Mouse (Mus musculus): ENCODE measurements around the gene Pfdn2. TPM values are rescaled to one million over a fixed set of nuclear protein-coding genes. Genes with fewer than 3 reads are reported as not detected.

The Pfdn2 gene
- polyA plus RNA-seq, 1 experiment from 2014 or later, result 68.3 TPM

GRCm38 (mm10) chr1:171401821-171402220 lies 56.4 kb downstream of the Pfdn2 start:
- DNase-seq (ENCODE audit: low spot score) (no peak), ATAC-seq (ENCODE audit: insufficient number of reproducible peaks, low FRiP score, low TSS enrichment, low read depth) (no peak)
- no peak overlapping the region for H3K4me3 ChIP-seq (ENCODE audit: low read depth, low read length)
- 80% methylated on average over 4 of the region's 4 CpGs for WGBS
- H3K4me2 ChIP-seq (ENCODE audit: low read depth, severe bottlenecking), result no peak overlapping the region
- H3K27me3 ChIP-seq (ENCODE audit: control insufficient read depth, insufficient read depth, low read length), result no peaks in the 10 kb centered on the region
- no peak overlapping the region for H3K9ac ChIP-seq (ENCODE audit: low read length)
- no peaks in the 10 kb centered on the region for H3K9me3 ChIP-seq (ENCODE audit: control insufficient read depth, low read length)
- no peaks in the 10 kb centered on the region for H3K4me1 ChIP-seq (ENCODE audit: control insufficient read depth, insufficient read depth, low read length)
- no peaks in the 10 kb centered on the region for H3K36me3 ChIP-seq (ENCODE audit: control insufficient read depth, insufficient read depth, low read length)
- no peak overlapping the region for H3K27ac ChIP-seq (replicated peaks; ENCODE audit: low read depth, low read length)

GRCm38 (mm10) chr1:171402991-171403390 lies 57.5 kb downstream of the Pfdn2 start:
- no peaks in the 10 kb centered on the region for H3K36me3 ChIP-seq (ENCODE audit: control insufficient read depth, insufficient read depth, low read length)
- no peaks in the 10 kb centered on the region for H3K4me1 ChIP-seq (ENCODE audit: control insufficient read depth, insufficient read depth, low read length)
- WGBS, result 74% methylated on average over 9 of the region's 9 CpGs
- no peaks in the 10 kb centered on the region for H3K27me3 ChIP-seq (ENCODE audit: control insufficient read depth, insufficient read depth, low read length)
- H3K27ac ChIP-seq (replicated peaks; ENCODE audit: low read depth, low read length), result no peak overlapping the region
- no peaks in the 10 kb centered on the region for H3K9me3 ChIP-seq (ENCODE audit: control insufficient read depth, low read length)
- H3K4me3 ChIP-seq (ENCODE audit: low read depth, low read length), result no peak overlapping the region
- H3K9ac ChIP-seq (ENCODE audit: low read length), result no peak overlapping the region
- H3K4me2 ChIP-seq (ENCODE audit: low read depth, severe bottlenecking), result no peak overlapping the region
- DNase-seq (ENCODE audit: low spot score) (no peak), ATAC-seq (ENCODE audit: insufficient number of reproducible peaks, low FRiP score, low TSS enrichment, low read depth) (no peak)

GRCm38 (mm10) chr1:171407263-171407662 lies 61.8 kb downstream of the Pfdn2 start:
- Histone ChIP-seq H3K4me2 (ENCODE audit: low read depth, severe bottlenecking) (no peak overlapping the region), H3K36me3 (ENCODE audit: control insufficient read depth, insufficient read depth, low read length) (no peaks in the 10 kb centered on the region), H3K9ac (ENCODE audit: low read length) (no peak overlapping the region), H3K4me3 (ENCODE audit: low read depth, low read length) (no peak overlapping the region), H3K9me3 (ENCODE audit: control insufficient read depth, low read length) (no peaks in the 10 kb centered on the region), H3K4me1 (ENCODE audit: control insufficient read depth, insufficient read depth, low read length) (no peaks in the 10 kb centered on the region; the same call in 1 of the 2 replicates), H3K27me3 (ENCODE audit: control insufficient read depth, insufficient read depth, low read length) (no peaks in the 10 kb centered on the region), H3K27ac (replicated peaks; ENCODE audit: low read depth, low read length) (no peak overlapping the region)
- no peak for DNase-seq (ENCODE audit: low spot score)
- 79% methylated on average over 5 of the region's 5 CpGs for WGBS
- no peak for ATAC-seq (ENCODE audit: insufficient number of reproducible peaks, low FRiP score, low TSS enrichment, low read depth)

Other genes starting within 250 kb of the Pfdn2 start
- gene Cfap126, start 231.8 kb upstream of the Pfdn2 start, polyA plus RNA-seq (2014; fragmentation: Nextera tagmentation; extraction: Ambion mirVana), result 0.96 and 1.7 TPM in 2 replicates
- 267 and 288 TPM in 2 replicates for gene Sdhc, start 195.1 kb upstream of the Pfdn2 start, polyA plus RNA-seq (2014; fragmentation: Nextera tagmentation; extraction: Ambion mirVana)
- 0.61 and 0.68 TPM in 2 replicates for gene Mpz, start 195.0 kb upstream of the Pfdn2 start, polyA plus RNA-seq (2014; fragmentation: Nextera tagmentation; extraction: Ambion mirVana)
- 2.7 and 4.3 TPM in 2 replicates for gene Pcp4l1, start 149.4 kb upstream of the Pfdn2 start, polyA plus RNA-seq (2014; fragmentation: Nextera tagmentation; extraction: Ambion mirVana)
- gene Nr1i3, start 131.7 kb upstream of the Pfdn2 start, polyA plus RNA-seq (2014; fragmentation: Nextera tagmentation; extraction: Ambion mirVana), result 0.15 and 0.21 TPM in 2 replicates
- 25.4 and 26.4 TPM in 2 replicates for gene Tomm40l, start 123.2 kb upstream of the Pfdn2 start, polyA plus RNA-seq (2014; fragmentation: Nextera tagmentation; extraction: Ambion mirVana)
- gene Apoa2, start 120.6 kb upstream of the Pfdn2 start, polyA plus RNA-seq (2014; fragmentation: Nextera tagmentation; extraction: Ambion mirVana), result 2.8 and 4.6 TPM in 2 replicates
- gene Fcer1g, start 111.3 kb upstream of the Pfdn2 start, polyA plus RNA-seq (2014; fragmentation: Nextera tagmentation; extraction: Ambion mirVana), result 13.2 and 13.6 TPM in 2 replicates
- 5.5 and 5.6 TPM in 2 replicates for gene Adamts4, start 95.2 kb upstream of the Pfdn2 start, polyA plus RNA-seq (2014; fragmentation: Nextera tagmentation; extraction: Ambion mirVana)
- 260 and 264 TPM in 2 replicates for gene Ndufs2, start 94.3 kb upstream of the Pfdn2 start, polyA plus RNA-seq (2014; fragmentation: Nextera tagmentation; extraction: Ambion mirVana)
- gene B4galt3, start 75.3 kb upstream of the Pfdn2 start, polyA plus RNA-seq (2014; fragmentation: Nextera tagmentation; extraction: Ambion mirVana), result 68.9 and 78.2 TPM in 2 replicates
- 65.0 and 71.0 TPM in 2 replicates for gene Ppox, start 64.5 kb upstream of the Pfdn2 start, polyA plus RNA-seq (2014; fragmentation: Nextera tagmentation; extraction: Ambion mirVana)
- gene Usp21, start 57.7 kb upstream of the Pfdn2 start, polyA plus RNA-seq (2014; fragmentation: Nextera tagmentation; extraction: Ambion mirVana), result 111 and 114 TPM in 2 replicates
- gene Ufc1, start 50.6 kb upstream of the Pfdn2 start, polyA plus RNA-seq (2014; fragmentation: Nextera tagmentation; extraction: Ambion mirVana), result 111 and 115 TPM in 2 replicates
- gene Dedd, start 16.5 kb upstream of the Pfdn2 start, polyA plus RNA-seq (2014; fragmentation: Nextera tagmentation; extraction: Ambion mirVana), result 51.7 and 55.7 TPM in 2 replicates
- gene Nit1, start within 50 bp of the Pfdn2 start, polyA plus RNA-seq (2014; fragmentation: Nextera tagmentation; extraction: Ambion mirVana), result 29.2 and 31.9 TPM in 2 replicates
- 1.4 and 2.3 TPM in 2 replicates for gene Klhdc9, start 15.1 kb downstream of the Pfdn2 start, polyA plus RNA-seq (2014; fragmentation: Nextera tagmentation; extraction: Ambion mirVana)
- 2.9 and 3.1 TPM in 2 replicates for gene Nectin4, start 24.4 kb downstream of the Pfdn2 start, polyA plus RNA-seq (2014; fragmentation: Nextera tagmentation; extraction: Ambion mirVana)
- 0.55 and 0.70 TPM in 2 replicates for gene Arhgap30, start 43.3 kb downstream of the Pfdn2 start, polyA plus RNA-seq (2014; fragmentation: Nextera tagmentation; extraction: Ambion mirVana)
- 114 and 124 TPM in 2 replicates for gene Usf1, start 65.6 kb downstream of the Pfdn2 start, polyA plus RNA-seq (2014; fragmentation: Nextera tagmentation; extraction: Ambion mirVana)
- gene Tstd1, start 73.2 kb downstream of the Pfdn2 start, polyA plus RNA-seq (2014; fragmentation: Nextera tagmentation; extraction: Ambion mirVana), result 3.2 and 3.3 TPM in 2 replicates
- 26.7 and 28.4 TPM in 2 replicates for gene F11r, start 91.9 kb downstream of the Pfdn2 start, polyA plus RNA-seq (2014; fragmentation: Nextera tagmentation; extraction: Ambion mirVana)
- gene Alyref2, start 157.8 kb downstream of the Pfdn2 start, polyA plus RNA-seq (2014; fragmentation: Nextera tagmentation; extraction: Ambion mirVana), result 7.1 and 10.3 TPM in 2 replicates
- not detected in 2 replicates for gene Itln1, start 189.6 kb downstream of the Pfdn2 start, polyA plus RNA-seq (2014; fragmentation: Nextera tagmentation; extraction: Ambion mirVana)
- gene Cd244a, start 213.5 kb downstream of the Pfdn2 start, polyA plus RNA-seq (2014; fragmentation: Nextera tagmentation; extraction: Ambion mirVana), result not detected in 2 replicates